Mouse (Mus musculus) adrenal gland, adult 18-20 months (tissue): ENCODE data around the gene Gm3542. TPM values are rescaled to one million over a fixed set of nuclear protein-coding genes. Genes with fewer than 3 reads are reported as not detected.
"Not testable (repeated sequence)": the region's sequence is repeated elsewhere in the genome, so short reads cannot be mapped to it uniquely, and the experiment has no call there.

Experiments used
- DNase-seq, 2 experiments: peaks; one replicate each; pipeline ENCODE4 v3.0.0; 2021 to 2022; ENCODE audit warnings: low spot score in 2 of 2
- long read RNA-seq, 2 experiments: library from polyadenylated mRNA; stranded (forward); transcript quantifications; one replicate each; pipeline ENCODE4 v2.0.0; 2021
- total RNA-seq, 2 experiments: library from RNA; stranded (reverse); gene quantifications; 1 replicate in 1 of 2; 2 replicates in 1 of 2; pipeline ENCODE4 v1.2.3; 2021

The Gm3542 gene
- not detected for total RNA-seq
- long read RNA-seq, experiment 1 = 0 reads
- long read RNA-seq, experiment 2 = 0 reads

- not testable (repeated sequence) for DNase-seq
Observed at GRCm38 (mm10) chr14:5334828-5335227, at the start of gene Gm3542. TSS of gene Gm3542 (minus strand) at chr14:5334928.

Other genes starting within 250 kb of the Gm3542 start
- not detected for gene Gm8279, start 203.4 kb downstream of the Gm3542 start, total RNA-seq
- gene Gm3317, start 170.4 kb downstream of the Gm3542 start, total RNA-seq = not detected
- gene Gm8271, start 149.1 kb downstream of the Gm3542 start, total RNA-seq = not detected
- not detected for gene Gm3526, start 74.3 kb downstream of the Gm3542 start, total RNA-seq
- gene Gm3500, start 54.1 kb upstream of the Gm3542 start, total RNA-seq = not detected
- gene Gm3194, start 120.5 kb upstream of the Gm3542 start, total RNA-seq = under 1 TPM in 1 of 2 experiments, not detected in 1; 0.53 TPM
- gene Gm8246, start 142.9 kb upstream of the Gm3542 start, total RNA-seq = not detected
- not detected for gene Gm3187, start 149.3 kb upstream of the Gm3542 start, total RNA-seq
- gene Gm3488, start 166.7 kb upstream of the Gm3542 start, total RNA-seq = under 1 TPM in 1 of 2 experiments, not detected in 1; 0.19 TPM
- gene Gm3532, start 203.6 kb upstream of the Gm3542 start, total RNA-seq = not detected